Mouse (Mus musculus): ENCODE measurements around the gene Saxo1. TPM values are rescaled to one million over a fixed set of nuclear protein-coding genes. Genes with fewer than 3 reads are reported as not detected.

Saxo1 gene
- total RNA-seq, 2 experiments from 2014 or later = not detected

DNA sequence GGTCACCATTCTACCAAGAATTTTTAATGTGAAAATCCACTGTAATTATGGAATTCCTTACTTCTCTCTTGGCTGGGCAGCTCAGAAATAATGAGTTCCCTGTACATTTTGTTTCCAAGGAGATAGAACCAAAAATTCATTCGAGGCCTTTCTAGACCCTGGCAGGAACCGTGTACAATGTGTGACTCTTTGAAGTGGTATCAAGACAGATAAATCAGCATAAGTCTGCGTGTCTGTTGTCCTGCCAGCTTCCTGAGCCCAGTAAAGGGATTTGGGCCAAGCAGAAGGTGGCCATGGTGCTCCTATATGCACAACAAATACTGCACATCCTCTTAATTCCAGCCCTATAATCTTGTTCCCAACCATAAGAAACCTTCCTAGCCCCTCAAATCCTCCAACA lies 157.0 kb downstream of the Saxo1 start:
- no peak overlapping the region for H3K4me3 ChIP-seq
- no peak for DNase-seq
- H3K27ac ChIP-seq = no peak overlapping the region
- TF ChIP-seq CTCF (IDR thresholded peaks at IDR 0.05) = no peak
- intact Hi-C loops (cut with DNase I) = no loop called here

GRCm38 (mm10) chr4:86397470-86397869 lies 160.7 kb downstream of the Saxo1 start:
- intact Hi-C loops (cut with DNase I) = no loop called here
- H3K27ac ChIP-seq = no peak overlapping the region; the same call in 1 of the 2 replicates
- no peak for DNase-seq
- no peak for TF ChIP-seq CTCF (IDR thresholded peaks at IDR 0.05)
- H3K4me3 ChIP-seq = no peak overlapping the region

DNA sequence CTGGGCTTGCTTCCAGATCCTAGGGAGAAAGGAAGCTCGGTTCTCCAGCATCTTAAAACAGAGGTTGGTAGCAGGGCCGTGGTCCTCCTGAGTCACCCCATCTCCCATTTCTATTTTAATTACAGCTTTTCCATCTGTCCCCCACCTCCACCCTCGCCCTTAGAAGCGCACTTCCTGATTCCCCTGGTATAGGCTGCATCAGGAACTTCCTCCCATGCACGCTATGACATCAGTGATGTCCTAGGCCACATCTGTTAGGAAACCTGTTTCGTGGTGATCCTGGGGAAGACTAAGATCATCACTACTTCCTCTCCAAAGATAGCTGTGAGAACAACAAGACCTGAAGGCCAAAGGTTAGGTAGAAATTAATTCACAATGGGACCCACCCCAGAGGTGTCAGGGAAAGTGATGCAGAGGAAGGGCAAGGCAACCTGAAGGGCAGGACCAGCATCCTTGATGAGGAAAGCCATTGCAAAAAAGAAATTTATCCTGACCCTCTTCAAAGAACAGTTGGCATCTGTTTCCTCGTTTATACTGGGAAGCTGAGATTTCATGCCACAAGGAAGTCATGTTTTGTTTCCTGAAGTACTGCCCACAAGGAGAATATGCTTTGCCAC lies 161.3 kb downstream of the Saxo1 start:
- DNase-seq = no peak
- intact Hi-C loops (cut with DNase I) = no loop called here
- TF ChIP-seq CTCF (IDR thresholded peaks at IDR 0.05) = no peak
- Histone ChIP-seq H3K4me3 (no peak overlapping the region), H3K27ac (no peak overlapping the region)

- intact Hi-C loops (cut with DNase I) = no loop called here
- TF ChIP-seq CTCF (IDR thresholded peaks at IDR 0.05) = no peak
- DNase-seq = no peak
Observed at GRCm38 (mm10) chr4:86395636-86396035, 162.5 kb downstream of the Saxo1 start.

More at GRCm38 (mm10) chr4:86395636-86396035, 162.5 kb downstream of the Saxo1 start:
- Histone ChIP-seq H3K4me3 (no peak overlapping the region), H3K27ac (no peak overlapping the region)

Other genes starting within 250 kb of the Saxo1 start
- 10 to 100 TPM; 43.5 to 54.4 TPM for gene Rraga, start 17.3 kb upstream of the Saxo1 start, total RNA-seq (2021)
- gene Haus6, start 53.7 kb upstream of the Saxo1 start, total RNA-seq (2021) = 1 to 10 TPM; 5.0 to 5.3 TPM
- gene Plin2, start 111.7 kb upstream of the Saxo1 start, total RNA-seq (2021) = 10 to 100 TPM; 32.4 to 60.2 TPM
- 10 to 100 TPM; 27.5 to 28.8 TPM for gene Dennd4c, start 190.2 kb upstream of the Saxo1 start, total RNA-seq (2021)

Measured in gastrocnemius, adult 2 months (tissue).